Mouse (Mus musculus) forebrain, embryonic 12.5 days (tissue): ENCODE measurements around the gene Lbhd1. TPM values are rescaled to one million over a fixed set of nuclear protein-coding genes. Genes with fewer than 3 reads are reported as not detected.

Source experiments
- ATAC-seq: fragments of 200-750 bp; cut with Nextera tagmentation; 2 replicates; pipeline ENCODE4 v1.8.0; 2017; ENCODE audit warnings: moderate TSS enrichment; ENCODE audit not compliant: low FRiP score
- H3K27ac ChIP-seq: fragments of 300-500 bp; sonication (generic); 2 replicates; pipeline ENCODE4 v1.5.1; 2016; ENCODE audit warnings: mild to moderate bottlenecking
- H3K27me3 ChIP-seq: fragments of 300-500 bp; sonication (generic); 2 replicates; pipeline ENCODE4 v1.6.1; 2016; ENCODE audit warnings: mild to moderate bottlenecking
- H3K36me3 ChIP-seq: fragments of 300-500 bp; sonication (generic); replicated peaks from 2 replicates; pipeline ENCODE4 v1.6.1; 2016; ENCODE audit warnings: mild to moderate bottlenecking
- H3K4me1 ChIP-seq: fragments of 300-500 bp; sonication (generic); 2 replicates; pipeline ENCODE4 v1.6.1; 2016
- H3K4me2 ChIP-seq: fragments of 300-500 bp; sonication (generic); 2 replicates; pipeline ENCODE4 v1.6.1; 2016; ENCODE audit warnings: mild to moderate bottlenecking, moderate library complexity
- H3K4me3 ChIP-seq: fragments of 300-500 bp; sonication (generic); replicated peaks from 2 replicates; pipeline ENCODE4 v1.5.1; 2016; ENCODE audit warnings: mild to moderate bottlenecking
- H3K9ac ChIP-seq: fragments of 300-500 bp; sonication (generic); 2 replicates; pipeline ENCODE4 v1.6.1; 2016; ENCODE audit warnings: mild to moderate bottlenecking
- H3K9me3 ChIP-seq: fragments of 300-500 bp; sonication (generic); 2 replicates; pipeline ENCODE4 v1.6.1; 2016
- WGBS: fragments of 180-500 bp; shearing (Covaris S2); methylation state at CpG from one replicate; pipeline ENCODE4 v1.1.7; 2016; 5-methylcytosine and 5-hydroxymethylcytosine counted together
- polyA plus RNA-seq: library from polyadenylated mRNA; unstranded; fragments of >200 nt; fragmentation: Nextera tagmentation; extraction: Ambion mirVana; gene quantifications from 2 replicates; pipeline ENCODE4 v1.2.1, GENCODE M21; 2016

Lbhd1 gene
- polyA plus RNA-seq, 1 experiment from 2014 or later = 104 TPM

GRCm38 (mm10) chr19:8926766-8927165, 43.2 kb downstream of the Lbhd1 start:
- H3K4me3 ChIP-seq = no peak overlapping the region
- 91% methylated on average over 2 of the region's 2 CpGs for WGBS
- peaks cover 35% of the 10 kb centered on the region for H3K36me3 ChIP-seq

GRCm38 (mm10) chr19:8927891-8928525, 44.5 kb downstream of the Lbhd1 start:
- Histone ChIP-seq H3K4me3 (no peak overlapping the region), H3K27ac (no peak overlapping the region), H3K4me1 (peaks cover 22% of the 10 kb centered on the region), H3K36me3 (peaks cover 33% of the 10 kb centered on the region), H3K27me3 (peaks cover 7% of the 10 kb centered on the region; the same call in 1 of the 2 replicates), H3K9me3 (no peaks in the 10 kb centered on the region), H3K4me2 (no peak overlapping the region), H3K9ac (no peak overlapping the region)
- ATAC-seq = no peak
- WGBS = 92% methylated on average over 12 of the region's 12 CpGs

More at GRCm38 (mm10) chr19:8926766-8927165, 43.2 kb downstream of the Lbhd1 start:
- no peak overlapping the region for H3K27ac ChIP-seq
- H3K9me3 ChIP-seq = no peaks in the 10 kb centered on the region
- no peak overlapping the region for H3K4me2 ChIP-seq
- no peak overlapping the region for H3K9ac ChIP-seq
- H3K27me3 ChIP-seq = peaks cover 7% of the 10 kb centered on the region; the same call in 1 of the 2 replicates
- ATAC-seq = no peak
- peaks cover 23% of the 10 kb centered on the region for H3K4me1 ChIP-seq

GRCm38 (mm10) chr19:8928689-8929223, 45.2 kb downstream of the Lbhd1 start:
- H3K36me3 ChIP-seq = peaks cover 32% of the 10 kb centered on the region
- WGBS = 12% methylated on average over 16 of the region's 16 CpGs
- H3K4me1 ChIP-seq = peaks cover 22% of the 10 kb centered on the region
- H3K27ac ChIP-seq = peak overlapping the region; percentile 33; the same call in 1 of the 2 replicates
- peaks cover 7% of the 10 kb centered on the region; the same call in 1 of the 2 replicates for H3K27me3 ChIP-seq
- H3K9me3 ChIP-seq = no peaks in the 10 kb centered on the region
- peak overlapping the region; percentile 60 for H3K4me3 ChIP-seq
- peak overlapping the region; percentile 81 for H3K4me2 ChIP-seq
- H3K9ac ChIP-seq = peak overlapping the region; percentile 79; the same call in 1 of the 2 replicates
- ATAC-seq = peak; percentile 12

GRCm38 (mm10) chr19:8929224-8930088, 45.9 kb downstream of the Lbhd1 start, which contains the start of the genes Rom1 and Eml3:
Rom1 (minus strand) TSS chr19:8929356.
Eml3 (plus strand) TSS chr19:8929552.
- H3K4me2 ChIP-seq = peak within 1 kb of the TSS; percentile 81
- peak within 1 kb of the TSS; percentile 60 for H3K4me3 ChIP-seq
- peak within 1 kb of the TSS; percentile 33; the same call in 1 of the 2 replicates for H3K27ac ChIP-seq
- 1% methylated on average over 67 of the region's 74 CpGs for WGBS
- peak; percentile 76 for ATAC-seq
- peaks cover 7% of the 10 kb centered on the region; the same call in 1 of the 2 replicates for H3K27me3 ChIP-seq
- peak within 1 kb of the TSS; percentile 79 for H3K9ac ChIP-seq
- peaks cover 22% of the 10 kb centered on the region for H3K4me1 ChIP-seq
- no peaks in the 10 kb centered on the region for H3K9me3 ChIP-seq
- peaks cover 32% of the 10 kb centered on the region for H3K36me3 ChIP-seq

- WGBS = 18% methylated on average over 11 of the region's 11 CpGs
- peaks cover 31% of the 10 kb centered on the region for H3K36me3 ChIP-seq
These were observed 46.6 kb downstream of the Lbhd1 start for GRCm38 (mm10) chr19:8930117-8930516.

GRCm38 (mm10) chr19:8930771-8931170, 47.2 kb downstream of the Lbhd1 start:
- Histone ChIP-seq H3K4me1 (peaks cover 22% of the 10 kb centered on the region), H3K9me3 (no peaks in the 10 kb centered on the region), H3K36me3 (peaks cover 25% of the 10 kb centered on the region), H3K4me3 (peak overlapping the region; percentile 60; the same call in 1 of the 2 replicates), H3K9ac (0 out of 2 replicates have a peak overlapping the region, but pooled peaks have one; percentile 79), H3K4me2 (peak overlapping the region; percentile 81; the same call in 1 of the 2 replicates), H3K27ac (no peak overlapping the region), H3K27me3 (peaks cover 7% of the 10 kb centered on the region; the same call in 1 of the 2 replicates)
- 82% methylated on average over 7 of the region's 7 CpGs for WGBS
- no peak for ATAC-seq

More at GRCm38 (mm10) chr19:8930117-8930516, 46.6 kb downstream of the Lbhd1 start:
- H3K4me2 ChIP-seq = peak overlapping the region; percentile 81
- peaks cover 7% of the 10 kb centered on the region; the same call in 1 of the 2 replicates for H3K27me3 ChIP-seq
- H3K9me3 ChIP-seq = no peaks in the 10 kb centered on the region
- peaks cover 22% of the 10 kb centered on the region for H3K4me1 ChIP-seq
- H3K4me3 ChIP-seq = peak overlapping the region; percentile 60
- peak overlapping the region; percentile 79 for H3K9ac ChIP-seq
- ATAC-seq = peak; percentile 3; the same call in 1 of the 2 replicates
- no peak overlapping the region for H3K27ac ChIP-seq

- no peak for ATAC-seq
These were observed 53.2 kb downstream of the Lbhd1 start for GRCm38 (mm10) chr19:8936736-8937135.

GRCm38 (mm10) chr19:8940526-8941133, 57.1 kb downstream of the Lbhd1 start:
- H3K36me3 ChIP-seq = peaks cover 23% of the 10 kb centered on the region

More at GRCm38 (mm10) chr19:8936736-8937135, 53.2 kb downstream of the Lbhd1 start:
- H3K4me2 ChIP-seq = no peak overlapping the region
- no peaks in the 10 kb centered on the region for H3K27me3 ChIP-seq
- H3K36me3 ChIP-seq = peaks cover 4% of the 10 kb centered on the region
- H3K9ac ChIP-seq = no peak overlapping the region
- no peak overlapping the region for H3K4me3 ChIP-seq
- H3K9me3 ChIP-seq = no peaks in the 10 kb centered on the region
- 87% methylated on average over 2 of the region's 2 CpGs for WGBS
- H3K4me1 ChIP-seq = peaks cover 12% of the 10 kb centered on the region
- no peak overlapping the region for H3K27ac ChIP-seq

GRCm38 (mm10) chr19:8941136-8941514, 57.6 kb downstream of the Lbhd1 start:
- peak overlapping the region; percentile 72 for H3K4me3 ChIP-seq
- H3K9ac ChIP-seq = peak overlapping the region; percentile 83
- H3K4me2 ChIP-seq = peak overlapping the region; percentile 69
- H3K27me3 ChIP-seq = no peaks in the 10 kb centered on the region
- peaks cover 38% of the 10 kb centered on the region for H3K4me1 ChIP-seq
- WGBS = 36% methylated on average over 10 of the region's 10 CpGs
- peaks cover 28% of the 10 kb centered on the region for H3K36me3 ChIP-seq
- peak overlapping the region; percentile 94 for H3K27ac ChIP-seq
- no peaks in the 10 kb centered on the region for H3K9me3 ChIP-seq
- peak; percentile 37 for ATAC-seq

More at GRCm38 (mm10) chr19:8940526-8941133, 57.1 kb downstream of the Lbhd1 start:
- H3K9ac ChIP-seq = peak overlapping the region; percentile 83
- no peaks in the 10 kb centered on the region for H3K27me3 ChIP-seq
- H3K4me1 ChIP-seq = peaks cover 38% of the 10 kb centered on the region
- peak overlapping the region; percentile 94; the same call in 1 of the 2 replicates for H3K27ac ChIP-seq
- H3K9me3 ChIP-seq = no peaks in the 10 kb centered on the region
- WGBS = 79% methylated on average over 15 of the region's 15 CpGs
- H3K4me2 ChIP-seq = no peak overlapping the region
- ATAC-seq = no peak
- H3K4me3 ChIP-seq = no peak overlapping the region

- Histone ChIP-seq H3K27ac (peak within 1 kb of the TSS; percentile 94), H3K4me2 (peak within 1 kb of the TSS; percentile 69), H3K9ac (peak within 1 kb of the TSS; percentile 83), H3K4me3 (peak within 1 kb of the TSS; percentile 72), H3K9me3 (no peaks in the 10 kb centered on the region), H3K27me3 (no peaks in the 10 kb centered on the region), H3K36me3 (peaks cover 33% of the 10 kb centered on the region), H3K4me1 (peaks cover 38% of the 10 kb centered on the region)
- ATAC-seq = peak; percentile 93
- WGBS = under 1% methylated on average over 64 of the region's 64 CpGs
These were observed 58.1 kb downstream of the Lbhd1 start, which contains the start of gene Mta2 for GRCm38 (mm10) chr19:8941515-8942217. Mta2 (plus strand) TSS chr19:8941875.
